Mouse (Mus musculus) CH12.LX (cell line): Measurements from ENCODE around the gene Fgfr2.

Experiments
- CTCF ChIP-seq, 2 experiments: IDR thresholded peaks in 1 of 2; conservative IDR thresholded peaks in 1 of 2; 2 replicates each; pipeline ENCODE4 v1.5.1; 2011 to 2012; ENCODE audit warnings: low read depth in 2 of 2, low read length in 2 of 2, improper control_type of control experiment in 1 of 2, inconsistent platforms in 1 of 2, mild to moderate bottlenecking in 1 of 2, moderate library complexity in 1 of 2
- EP300 ChIP-seq: IDR thresholded peaks from 2 replicates; pipeline ENCODE4 v1.6.1; 2011; ENCODE audit warnings: low read length, improper control_type of control experiment
- MAX ChIP-seq: IDR thresholded peaks from 2 replicates; pipeline ENCODE4 v1.6.1; 2011; ENCODE audit warnings: low read length, improper control_type of control experiment
- RAD21 ChIP-seq: IDR thresholded peaks from 2 replicates; pipeline ENCODE4 v1.6.1; 2011; ENCODE audit warnings: low read depth, mild to moderate bottlenecking, low read length, improper control_type of control experiment, moderate library complexity

DNA sequence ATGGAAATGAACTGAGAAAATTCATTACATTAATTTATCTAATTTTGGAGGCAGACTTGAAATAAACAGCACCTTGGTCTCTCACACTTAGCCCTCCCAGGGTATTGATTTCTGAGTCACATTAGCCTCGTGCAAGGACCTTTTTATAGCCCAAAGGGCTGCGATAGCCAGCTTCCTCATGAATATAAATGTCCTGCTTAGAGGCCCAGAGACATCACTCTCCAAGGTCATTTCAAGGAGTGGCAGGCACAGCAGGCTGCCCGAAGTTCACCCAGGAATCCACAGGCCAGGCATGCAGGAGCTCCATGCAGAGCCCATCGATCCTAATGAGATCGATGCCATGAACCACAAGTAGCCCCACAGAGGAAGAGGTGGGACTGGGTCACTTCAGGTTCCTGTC is 697.1 kb downstream of the Fgfr2 start:
- TF ChIP-seq MAX, result no peak
- TF ChIP-seq RAD21, result no peak
- no peak for TF ChIP-seq EP300
- no peak for TF ChIP-seq CTCF (conservative IDR thresholded peaks at IDR 0.05 in 1 of 2, IDR thresholded peaks at IDR 0.05 in 1 of 2; ENCODE audit: low read depth in 2 of 2, low read length in 2 of 2)
